Mouse (Mus musculus): Measurements from ENCODE around the gene Sh3bp5. TPM values are rescaled to one million over a fixed set of nuclear protein-coding genes. Genes with fewer than 3 reads are reported as not detected.

Gene Sh3bp5
- total and polyA plus RNA-seq, 3 experiments: 27.0 to 58.3 (median 51.0) TPM

DNA sequence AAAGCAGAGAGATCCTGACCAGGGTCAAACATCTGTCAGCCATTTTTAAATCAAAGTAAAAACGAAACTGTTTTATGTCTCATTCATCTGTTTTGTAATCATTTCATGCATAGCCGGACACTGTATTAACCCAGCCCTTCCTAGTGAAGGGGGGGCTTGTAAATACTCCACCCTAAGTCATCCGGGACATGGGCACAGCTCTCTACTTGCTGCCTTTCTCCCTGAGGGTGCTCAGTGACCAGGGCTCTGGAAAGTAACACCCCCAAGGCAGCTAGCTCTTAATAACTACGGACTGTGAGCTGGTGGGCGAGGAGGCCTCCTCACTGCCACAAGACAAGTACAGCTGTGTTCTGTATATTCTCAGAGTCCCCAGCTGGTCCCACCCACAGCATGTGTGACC lies 13.1 kb upstream of the Sh3bp5 start:
- no peak for TF ChIP-seq POLR2A (IDR thresholded peaks at IDR 0.05; ENCODE audit: insufficient read depth, low read depth, low read length)
- no peak for TF ChIP-seq CTCF (IDR thresholded peaks at IDR 0.05)
- TF ChIP-seq EP300 (IDR thresholded peaks at IDR 0.05; ENCODE audit: insufficient read depth, low read depth, low read length): no peak
- H3K9ac ChIP-seq (ENCODE audit: low read depth, low read length): 0 out of 2 replicates have a peak overlapping the region, but pooled peaks have one; percentile 22
- intact Hi-C loops (cut with DNase I): no loop called here
- no peak overlapping the region for H3K4me3 ChIP-seq
- 55% methylated on average over 5 of the region's 5 CpGs for WGBS
- H3K79me2 ChIP-seq (replicated peaks; ENCODE audit: control insufficient read depth, insufficient read depth, low read length): no peaks in the 10 kb centered on the region
- no peaks in the 10 kb centered on the region for H3K36me3 ChIP-seq (ENCODE audit: control insufficient read depth, insufficient read depth, low read length)
- H3K4me1 ChIP-seq (ENCODE audit: control insufficient read depth, insufficient read depth, low read length): peaks cover 3% of the 10 kb centered on the region
- H3K27me3 ChIP-seq (ENCODE audit: control insufficient read depth, insufficient read depth, low read length): no peaks in the 10 kb centered on the region
- no peak for DNase-seq
- H3K27ac ChIP-seq: peak overlapping the region; percentile 38

- DNase-seq: no peak
- H3K4me1 ChIP-seq (ENCODE audit: control insufficient read depth, insufficient read depth, low read length): no peaks in the 10 kb centered on the region; the same call in 1 of the 2 replicates
- TF ChIP-seq CTCF (IDR thresholded peaks at IDR 0.05): no peak
- TF ChIP-seq EP300 (IDR thresholded peaks at IDR 0.05; ENCODE audit: insufficient read depth, low read depth, low read length): peak; percentile 27; the same call in 1 of the 2 replicates
- intact Hi-C loops (cut with DNase I): no loop called here
- no peak overlapping the region for H3K4me3 ChIP-seq
- H3K27me3 ChIP-seq (ENCODE audit: control insufficient read depth, insufficient read depth, low read length): no peaks in the 10 kb centered on the region
- H3K79me2 ChIP-seq (replicated peaks; ENCODE audit: control insufficient read depth, insufficient read depth, low read length): no peaks in the 10 kb centered on the region
- WGBS: 46% methylated on average over 6 of the region's 6 CpGs
- H3K9ac ChIP-seq (ENCODE audit: low read depth, low read length): no peak overlapping the region
- H3K27ac ChIP-seq: peak overlapping the region; percentile 44
- no peaks in the 10 kb centered on the region for H3K36me3 ChIP-seq (ENCODE audit: control insufficient read depth, insufficient read depth, low read length)
Measured at GRCm38 (mm10) chr14:31443616-31444015, 7.7 kb upstream of the Sh3bp5 start.

- 81% methylated on average over 6 of the region's 6 CpGs for WGBS
- TF ChIP-seq EP300 (IDR thresholded peaks at IDR 0.05; ENCODE audit: insufficient read depth, low read depth, low read length) (no peak), POLR2A (IDR thresholded peaks at IDR 0.05; ENCODE audit: insufficient read depth, low read depth, low read length) (no peak), CTCF (IDR thresholded peaks at IDR 0.05) (no peak)
- Histone ChIP-seq H3K79me2 (replicated peaks; ENCODE audit: control insufficient read depth, insufficient read depth, low read length) (no peaks in the 10 kb centered on the region), H3K27ac (no peak overlapping the region), H3K4me3 (no peak overlapping the region), H3K9ac (ENCODE audit: low read depth, low read length) (no peak overlapping the region), H3K27me3 (ENCODE audit: control insufficient read depth, insufficient read depth, low read length) (no peaks in the 10 kb centered on the region), H3K36me3 (ENCODE audit: control insufficient read depth, insufficient read depth, low read length) (no peaks in the 10 kb centered on the region), H3K4me1 (ENCODE audit: control insufficient read depth, insufficient read depth, low read length) (peaks cover 5% of the 10 kb centered on the region)
- DNase-seq: no peak
- intact Hi-C loops (cut with DNase I): no loop called here
Measured at GRCm38 (mm10) chr14:31440725-31441124, 4.8 kb upstream of the Sh3bp5 start.

DNA sequence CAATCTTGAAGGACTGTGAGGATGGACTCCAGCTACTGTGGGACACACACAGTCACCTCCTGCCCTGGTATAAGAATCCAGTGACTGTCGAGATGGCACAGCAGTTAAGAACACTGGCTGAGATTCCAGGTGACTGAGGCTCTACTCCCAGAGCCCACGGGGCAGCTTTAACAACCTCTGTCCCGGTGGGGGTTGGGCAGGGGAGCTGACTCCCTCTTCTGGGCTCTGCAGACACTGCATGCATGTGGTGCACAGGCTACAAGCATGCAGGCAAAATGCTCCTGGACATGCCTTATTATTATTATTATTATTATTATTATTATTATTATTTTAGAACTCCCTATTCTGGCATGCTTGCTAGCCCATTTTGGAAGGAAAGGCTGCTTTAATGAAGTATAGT lies 4.4 kb upstream of the Sh3bp5 start:
- H3K4me1 ChIP-seq (ENCODE audit: control insufficient read depth, insufficient read depth, low read length): peaks cover 5% of the 10 kb centered on the region
- no peaks in the 10 kb centered on the region for H3K27me3 ChIP-seq (ENCODE audit: control insufficient read depth, insufficient read depth, low read length)
- no peaks in the 10 kb centered on the region for H3K79me2 ChIP-seq (replicated peaks; ENCODE audit: control insufficient read depth, insufficient read depth, low read length)
- no peak for TF ChIP-seq POLR2A (IDR thresholded peaks at IDR 0.05; ENCODE audit: insufficient read depth, low read depth, low read length)
- peak; percentile 40 for TF ChIP-seq CTCF (IDR thresholded peaks at IDR 0.05)
- TF ChIP-seq EP300 (IDR thresholded peaks at IDR 0.05; ENCODE audit: insufficient read depth, low read depth, low read length): no peak
- no peaks in the 10 kb centered on the region for H3K36me3 ChIP-seq (ENCODE audit: control insufficient read depth, insufficient read depth, low read length)
- no peak overlapping the region for H3K27ac ChIP-seq
- no peak for DNase-seq
- H3K9ac ChIP-seq (ENCODE audit: low read depth, low read length): no peak overlapping the region
- WGBS: 59% methylated on average over 3 of the region's 3 CpGs
- H3K4me3 ChIP-seq: no peak overlapping the region
- intact Hi-C loops (cut with DNase I): no loop called here

DNA sequence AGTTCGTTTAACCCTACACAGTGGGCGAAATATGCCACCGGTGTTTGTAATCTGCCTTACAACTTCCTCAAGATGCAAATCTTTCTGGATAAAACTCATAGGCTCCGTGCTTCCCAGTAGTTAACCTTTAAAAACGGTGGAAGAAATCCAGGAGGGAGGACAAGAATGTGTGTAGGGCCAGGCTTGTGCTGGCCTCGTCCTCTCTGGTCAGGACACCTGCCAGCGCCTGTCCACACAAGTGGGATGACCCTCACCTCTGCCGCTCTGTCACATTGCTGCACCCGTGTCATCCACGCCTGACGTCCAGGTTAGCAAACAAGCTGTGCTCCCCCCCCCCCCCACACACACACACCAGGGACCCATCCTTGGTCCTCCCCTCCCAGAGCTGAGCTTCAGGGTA lies 3.4 kb upstream of the Sh3bp5 start:
- Histone ChIP-seq H3K9ac (ENCODE audit: low read depth, low read length) (no peak overlapping the region), H3K27me3 (ENCODE audit: control insufficient read depth, insufficient read depth, low read length) (no peaks in the 10 kb centered on the region), H3K27ac (no peak overlapping the region), H3K36me3 (ENCODE audit: control insufficient read depth, insufficient read depth, low read length) (no peaks in the 10 kb centered on the region), H3K79me2 (replicated peaks; ENCODE audit: control insufficient read depth, insufficient read depth, low read length) (no peaks in the 10 kb centered on the region), H3K4me3 (no peak overlapping the region), H3K4me1 (ENCODE audit: control insufficient read depth, insufficient read depth, low read length) (peaks cover 5% of the 10 kb centered on the region)
- 79% methylated on average over 11 of the region's 11 CpGs for WGBS
- DNase-seq: no peak
- intact Hi-C loops (cut with DNase I): loop anchor here (5.0 kb wide), 1 partner anchor 37 kb away; no protein-coding TSS in a partner anchor
- no peak for TF ChIP-seq POLR2A (IDR thresholded peaks at IDR 0.05; ENCODE audit: insufficient read depth, low read depth, low read length)
- TF ChIP-seq EP300 (IDR thresholded peaks at IDR 0.05; ENCODE audit: insufficient read depth, low read depth, low read length): no peak
- no peak for TF ChIP-seq CTCF (IDR thresholded peaks at IDR 0.05)

- H3K27ac ChIP-seq: no peak overlapping the region
- 68% methylated on average over 8 of the region's 8 CpGs for WGBS
- H3K36me3 ChIP-seq (ENCODE audit: control insufficient read depth, insufficient read depth, low read length): peaks cover 9% of the 10 kb centered on the region
- no peaks in the 10 kb centered on the region for H3K79me2 ChIP-seq (replicated peaks; ENCODE audit: control insufficient read depth, insufficient read depth, low read length)
- no peaks in the 10 kb centered on the region for H3K27me3 ChIP-seq (ENCODE audit: control insufficient read depth, insufficient read depth, low read length)
- intact Hi-C loops (cut with DNase I): loop anchor here (2.0 to 5.0 kb wide), 2 partner anchors 25 to 36 kb away; no protein-coding TSS in a partner anchor
- H3K4me1 ChIP-seq (ENCODE audit: control insufficient read depth, insufficient read depth, low read length): peaks cover 10% of the 10 kb centered on the region
- H3K4me3 ChIP-seq: no peak overlapping the region
- TF ChIP-seq CTCF (IDR thresholded peaks at IDR 0.05) (no peak), POLR2A (IDR thresholded peaks at IDR 0.05; ENCODE audit: insufficient read depth, low read depth, low read length) (no peak), EP300 (IDR thresholded peaks at IDR 0.05; ENCODE audit: insufficient read depth, low read depth, low read length) (no peak)
- DNase-seq: no peak
- H3K9ac ChIP-seq (ENCODE audit: low read depth, low read length): no peak overlapping the region
Measured at GRCm38 (mm10) chr14:31437826-31438529, 2.1 kb upstream of the Sh3bp5 start.

Data from heart, adult 2 months (tissue).